ENCODE assay signal across 10 mouse cellular contexts in the genomic region with DNA sequence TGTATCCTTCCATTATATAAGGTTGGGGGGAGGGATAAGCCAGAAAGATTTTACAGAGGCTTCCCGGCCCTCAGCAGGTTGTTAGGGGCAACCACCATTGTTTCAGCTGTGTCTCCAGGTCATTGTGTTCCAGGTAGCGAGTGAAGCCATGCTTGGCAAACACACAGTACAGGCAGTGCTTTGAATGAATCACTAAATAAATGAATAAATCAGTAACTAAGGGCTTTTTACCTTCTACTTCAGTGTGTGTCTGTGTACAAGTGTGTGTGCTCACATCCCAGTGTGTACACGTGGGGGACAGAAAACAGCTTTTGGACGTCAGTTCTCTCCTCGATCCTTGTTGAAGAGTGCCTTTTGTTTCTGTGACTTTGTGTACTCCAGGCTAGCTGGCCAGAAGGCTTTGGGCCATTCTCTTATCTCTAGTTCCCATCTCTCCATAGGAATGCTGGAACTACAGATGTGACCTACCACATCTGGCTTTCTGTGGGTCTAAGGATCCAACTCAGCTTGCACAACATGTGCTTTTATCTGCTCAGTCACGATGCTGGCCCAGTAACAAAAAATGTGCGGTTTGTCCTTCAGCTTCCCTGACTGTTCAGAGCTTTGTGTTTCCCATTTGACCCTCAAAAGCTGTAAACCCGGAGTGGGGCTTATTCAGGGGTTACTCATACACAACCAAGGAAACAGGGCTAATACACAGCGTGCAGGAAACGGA. TPM values are rescaled to one million over a fixed set of nuclear protein-coding genes. Genes with fewer than 3 reads are reported as not detected.
A peak's percentile ranks its signal among the peaks of the same experiment; 100 is the strongest.
DNase-seq lines count a peak whose midpoint lies in the region; ATAC-seq and TF ChIP-seq lines count a peak whose summit lies in the region.
"Had no signal": no experiment of that assay in that cellular context is flagged by ENCODE, and none has a peak within 500 bp of the region (broad histone marks: within the 10 kb centered on the region; RNA-seq: fewer than 3 reads in every experiment).

No protein-coding gene starts in this region.

- H3K27ac ChIP-seq in liver, postnatal 0 days (ENCODE audit: low read depth), result no peak overlapping the region
- no peak overlapping the region for H3K27ac ChIP-seq in liver, embryonic 11.5 days (ENCODE audit: low read depth, low read length)
- H3K27ac ChIP-seq in forebrain, embryonic 13.5 days, result no peak overlapping the region
- no peak overlapping the region for H3K27ac ChIP-seq in midbrain, embryonic 15.5 days
- H3K27ac ChIP-seq: limb, embryonic 15.5 days had no signal

- no peak overlapping the region for H3K4me2 ChIP-seq in liver, postnatal 0 days (ENCODE audit: low read depth, low read length)
- H3K4me2 ChIP-seq in liver, embryonic 11.5 days, result no peak overlapping the region
- H3K4me2 ChIP-seq in forebrain, embryonic 13.5 days, result no peak overlapping the region
- H3K4me2 ChIP-seq in midbrain, embryonic 15.5 days, result no peak overlapping the region
- H3K4me2 ChIP-seq: limb, embryonic 15.5 days had no signal

- peak; percentile 88 for ATAC-seq in liver, postnatal 0 days
- no peak for ATAC-seq in liver, embryonic 11.5 days (replicated peaks; ENCODE audit: low FRiP score)
- ATAC-seq in forebrain, embryonic 13.5 days, result peak; percentile 21; the same call in 1 of the 2 replicates
- ATAC-seq in midbrain, embryonic 15.5 days (replicated peaks), result peak; percentile 75
- ATAC-seq in megakaryocyte, adult 5-6 weeks (ENCODE audit: poor library complexity, severe bottlenecking), result no peak

- DNase-seq in liver, postnatal 0 days, result no peak
- DNase-seq in liver, embryonic 11.5 days (ENCODE audit: low spot score), result no peak
- DNase-seq in adrenal gland, adult 8-10 months, result peak; percentile 74
- no peak for DNase-seq in thymus, postnatal 36 days
- no peak for DNase-seq in natural killer cell, adult 2 months (ENCODE audit: low spot score in 2 of 2)

- no peak for TF ChIP-seq EP300 in liver, postnatal 0 days (IDR thresholded peaks at IDR 0.05; ENCODE audit: low read depth)

- no peaks in the 10 kb centered on the region for H3K27me3 ChIP-seq in liver, postnatal 0 days (ENCODE audit: insufficient read depth, low read length)
- no peaks in the 10 kb centered on the region for H3K27me3 ChIP-seq in liver, embryonic 11.5 days (replicated peaks; ENCODE audit: control insufficient read depth, insufficient read depth, low read length)
- H3K27me3 ChIP-seq in forebrain, embryonic 13.5 days, result no peaks in the 10 kb centered on the region
- H3K27me3 ChIP-seq in midbrain, embryonic 15.5 days (replicated peaks), result no peaks in the 10 kb centered on the region
- H3K27me3 ChIP-seq: limb, embryonic 15.5 days had no signal

- no peak for TF ChIP-seq CTCF in liver, postnatal 0 days (IDR thresholded peaks at IDR 0.05; ENCODE audit: low read depth)

- no peaks in the 10 kb centered on the region for H3K9me3 ChIP-seq in liver, postnatal 0 days (ENCODE audit: low read length)
- H3K9me3 ChIP-seq in liver, embryonic 11.5 days (ENCODE audit: control insufficient read depth, low read length), result no peaks in the 10 kb centered on the region
- H3K9me3 ChIP-seq in forebrain, embryonic 13.5 days (replicated peaks), result no peaks in the 10 kb centered on the region
- H3K9me3 ChIP-seq in midbrain, embryonic 15.5 days, result no peaks in the 10 kb centered on the region
- H3K9me3 ChIP-seq: G1E; limb, embryonic 15.5 days had no signal

- H3K4me1 ChIP-seq in liver, postnatal 0 days (ENCODE audit: insufficient read depth), result 0 out of 2 replicates have a peak, but pooled peaks cover 2% of the 10 kb centered on the region
- no peaks in the 10 kb centered on the region for H3K4me1 ChIP-seq in liver, embryonic 11.5 days (replicated peaks; ENCODE audit: control insufficient read depth, insufficient read depth, low read length)
- peaks cover 9% of the 10 kb centered on the region for H3K4me1 ChIP-seq in forebrain, embryonic 13.5 days
- peaks cover 6% of the 10 kb centered on the region; the same call in 1 of the 2 replicates for H3K4me1 ChIP-seq in midbrain, embryonic 15.5 days

- no peak overlapping the region for H3K4me3 ChIP-seq in liver, postnatal 0 days (ENCODE audit: low read depth, low read length)
- no peak overlapping the region for H3K4me3 ChIP-seq in liver, embryonic 11.5 days (ENCODE audit: low read depth, low read length)
- H3K4me3 ChIP-seq in forebrain, embryonic 13.5 days, result no peak overlapping the region
- no peak overlapping the region for H3K4me3 ChIP-seq in midbrain, embryonic 15.5 days
- H3K4me3 ChIP-seq: limb, embryonic 15.5 days had no signal

- WGBS in liver, postnatal 0 days (ENCODE audit: insufficient replicate concordance), result 59% methylated on average over 10 of the region's 10 CpGs
- WGBS in liver, embryonic 11.5 days, result 69% methylated on average over 10 of the region's 10 CpGs
- 26% methylated on average over 10 of the region's 10 CpGs for WGBS in forebrain, embryonic 13.5 days
- WGBS in midbrain, embryonic 15.5 days, result 22% methylated on average over 10 of the region's 10 CpGs

- no peaks in the 10 kb centered on the region for H3K36me3 ChIP-seq in liver, postnatal 0 days (replicated peaks; ENCODE audit: insufficient read depth, low read length)
- no peaks in the 10 kb centered on the region for H3K36me3 ChIP-seq in liver, embryonic 11.5 days (ENCODE audit: control insufficient read depth, insufficient read depth, low read length)
- no peaks in the 10 kb centered on the region for H3K36me3 ChIP-seq in forebrain, embryonic 13.5 days (ENCODE audit: poor library complexity, severe bottlenecking)
- H3K36me3 ChIP-seq in midbrain, embryonic 15.5 days (replicated peaks), result no peaks in the 10 kb centered on the region
- H3K36me3 ChIP-seq: G1E; limb, embryonic 15.5 days had no signal

- H3K9ac ChIP-seq in liver, postnatal 0 days (replicated peaks), result no peak overlapping the region
- H3K9ac ChIP-seq in liver, embryonic 11.5 days (ENCODE audit: low read depth, low read length), result no peak overlapping the region
- H3K9ac ChIP-seq in forebrain, embryonic 13.5 days, result no peak overlapping the region
- no peak overlapping the region for H3K9ac ChIP-seq in midbrain, embryonic 15.5 days
- H3K9ac ChIP-seq: limb, embryonic 15.5 days had no signal

RNA-seq across cellular contexts. Expression of a gene that starts 10.2 kb away (rescaled TPM):
- 93.7 and 98.3 TPM in 2 replicates for polyA plus RNA-seq in liver, postnatal 0 days (2015; fragmentation: Nextera tagmentation; extraction: Ambion mirVana)
- polyA plus RNA-seq in liver, embryonic 11.5 days (2014; fragmentation: Nextera tagmentation; extraction: Ambion mirVana), result 442 and 454 TPM in 2 replicates
- total RNA-seq in adrenal gland, adult 8-10 months (2022), result 100 to 1,000 TPM; 145 to 204 (median 162) TPM
- 378 and 412 TPM in 2 replicates for polyA plus RNA-seq in forebrain, embryonic 13.5 days (2015; fragmentation: Nextera tagmentation; extraction: Ambion mirVana)
- polyA plus RNA-seq in midbrain, embryonic 15.5 days (2015; fragmentation: Nextera tagmentation; extraction: Ambion mirVana), result 356 and 364 TPM in 2 replicates
- total RNA-seq in megakaryocyte, adult 5-6 weeks (2015), result 179 and 204 TPM in 2 replicates
- total RNA-seq in megakaryocyte, adult 5-6 weeks (2017), result 106 and 108 TPM in 2 replicates

RNA-seq across cellular contexts. Expression of a gene that starts 26.5 kb away (rescaled TPM):
- 17.3 and 17.4 TPM in 2 replicates for polyA plus RNA-seq in liver, postnatal 0 days (2015; fragmentation: Nextera tagmentation; extraction: Ambion mirVana)
- 51.8 and 54.1 TPM in 2 replicates for polyA plus RNA-seq in liver, embryonic 11.5 days (2014; fragmentation: Nextera tagmentation; extraction: Ambion mirVana)
- total RNA-seq in adrenal gland, adult 8-10 months (2022), result 10 to 100 TPM; 53.9 to 62.2 (median 59.2) TPM
- polyA plus RNA-seq in forebrain, embryonic 13.5 days (2015; fragmentation: Nextera tagmentation; extraction: Ambion mirVana), result 40.6 and 46.4 TPM in 2 replicates
- 47.6 and 48.5 TPM in 2 replicates for polyA plus RNA-seq in midbrain, embryonic 15.5 days (2015; fragmentation: Nextera tagmentation; extraction: Ambion mirVana)
- total RNA-seq in megakaryocyte, adult 5-6 weeks (2015), result 20.9 and 24.0 TPM in 2 replicates
- total RNA-seq in megakaryocyte, adult 5-6 weeks (2017), result 28.5 and 36.9 TPM in 2 replicates

Comparison
In these comparisons a context has a peak if more than half of its experiments do, and no peak if none do; other contexts are left out.
1. ATAC-seq: peak in liver, postnatal 0 days (single experiment), forebrain, embryonic 13.5 days (single experiment) and midbrain, embryonic 15.5 days (single experiment); none in liver, embryonic 11.5 days (single experiment) and megakaryocyte, adult 5-6 weeks (single experiment).